Mouse (Mus musculus) heart, adult 11 months (tissue): ENCODE data around the gene Tlr4.

ENCODE experiments used
- DNase-seq: peaks from one replicate; pipeline ENCODE4 v3.0.0; 2022

Tlr4 gene

DNA sequence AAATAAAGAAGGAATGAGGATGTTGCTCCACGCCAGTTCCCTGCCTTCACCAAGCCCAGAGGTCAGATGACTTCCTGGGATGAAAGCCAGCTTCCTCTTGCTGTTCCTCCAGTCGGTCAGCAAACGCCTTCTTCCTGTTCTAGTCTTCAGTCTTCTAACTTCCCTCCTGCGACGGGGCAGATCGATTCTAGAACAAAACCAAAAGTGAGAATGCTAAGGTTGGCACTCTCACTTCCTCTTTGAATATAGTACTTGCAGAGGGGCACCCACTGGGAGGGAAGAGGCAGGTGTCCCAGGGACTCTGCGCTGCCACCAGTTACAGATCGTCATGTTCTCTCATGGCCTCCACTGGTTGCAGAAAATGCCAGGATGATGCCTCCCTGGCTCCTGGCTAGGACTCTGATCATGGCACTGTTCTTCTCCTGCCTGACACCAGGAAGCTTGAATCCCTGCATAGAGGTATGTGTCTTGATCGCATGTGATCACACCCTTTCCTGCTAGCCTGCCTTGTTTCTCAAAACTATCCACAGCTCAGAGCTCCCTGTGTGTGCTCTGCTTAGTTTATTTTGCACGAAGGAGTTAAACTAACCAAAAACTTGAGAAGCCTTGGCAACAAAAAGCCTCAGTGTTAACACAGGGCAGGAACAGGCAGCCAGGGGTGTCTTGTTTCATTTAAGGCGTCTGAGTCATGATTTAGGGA, at the start of gene Tlr4:
TSS of gene Tlr4 (plus strand) at position 122 of the 700 bp plus-strand sequence.
- DNase-seq: peak; percentile 99

- no peak for DNase-seq
Measured at GRCm38 (mm10) chr4:66794283-66794682, 33.1 kb upstream of the Tlr4 start.

DNA sequence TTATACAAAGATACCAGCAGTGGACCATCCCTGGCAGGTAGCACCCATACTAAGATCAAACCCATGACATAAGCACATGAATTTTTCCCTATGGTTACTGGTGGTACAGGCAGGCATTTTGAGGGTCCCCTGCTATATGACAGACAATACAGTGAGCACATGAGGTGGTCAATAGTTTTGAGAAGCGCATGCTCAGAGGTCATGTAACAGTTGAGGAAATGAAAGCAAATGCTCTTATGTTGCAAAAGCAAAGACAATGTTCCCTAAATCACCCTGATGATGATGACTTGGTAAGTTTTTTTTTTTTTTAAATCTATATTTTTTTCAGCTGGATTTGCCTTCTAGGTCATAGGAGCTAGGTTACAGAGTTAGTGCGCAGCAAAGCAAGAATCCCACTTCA, 30.7 kb upstream of the Tlr4 start:
- DNase-seq: no peak

GRCm38 (mm10) chr4:66804552-66805301, 22.7 kb upstream of the Tlr4 start:
- peak; percentile 64 for DNase-seq

- DNase-seq: no peak
Measured at GRCm38 (mm10) chr4:66805747-66806146, 21.6 kb upstream of the Tlr4 start.

DNA sequence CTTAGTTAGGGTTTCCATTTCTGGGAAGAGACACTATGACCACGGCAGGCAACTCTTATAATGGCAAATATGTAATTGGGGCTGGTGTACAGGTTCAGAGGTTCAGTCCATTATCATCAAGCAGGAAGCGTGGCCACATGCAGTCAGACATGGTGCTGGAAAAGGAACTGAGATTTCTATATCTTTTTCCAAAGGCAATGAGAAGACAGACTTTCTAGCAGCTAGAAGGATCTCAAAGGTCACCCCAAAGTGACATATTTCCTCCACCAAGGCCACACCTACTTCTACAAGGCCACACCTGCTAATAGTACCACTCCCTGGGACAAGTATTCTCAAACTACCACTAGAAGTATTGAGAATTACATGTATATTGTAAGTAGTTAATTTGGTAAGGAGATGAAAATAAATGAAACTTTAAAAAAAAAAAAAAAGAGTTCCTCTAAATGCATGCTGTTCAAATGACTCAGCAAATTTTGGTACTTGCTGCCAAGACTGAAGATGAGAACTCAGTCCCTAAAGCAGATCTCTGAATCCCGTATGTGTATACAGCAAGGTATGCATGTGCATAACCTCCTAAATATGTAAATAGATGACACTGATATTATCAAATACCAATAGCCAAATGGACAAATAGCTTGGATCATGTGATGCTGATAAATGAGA, 10.9 kb upstream of the Tlr4 start:
- DNase-seq: no peak

DNA sequence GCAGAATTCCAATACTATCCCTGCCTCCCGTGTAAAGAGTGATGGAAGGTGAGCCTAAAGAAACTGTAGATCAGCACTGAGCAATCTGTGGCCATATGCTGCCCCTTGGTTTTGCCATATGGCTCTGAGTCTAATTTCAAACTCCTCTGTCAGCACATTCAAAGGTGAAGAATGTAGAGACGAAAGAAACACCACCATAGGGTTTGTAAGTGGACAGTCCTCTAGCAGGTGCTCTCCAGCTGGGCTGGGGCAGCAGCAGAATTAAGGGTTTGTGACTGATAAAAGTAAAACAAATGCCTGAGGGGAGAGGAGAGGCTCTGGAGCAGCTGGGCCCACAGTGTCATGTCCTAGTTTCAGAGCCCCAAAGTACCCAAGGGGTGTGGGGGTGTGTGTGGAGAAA, 6.2 kb upstream of the Tlr4 start:
- DNase-seq: peak; percentile 66

DNA sequence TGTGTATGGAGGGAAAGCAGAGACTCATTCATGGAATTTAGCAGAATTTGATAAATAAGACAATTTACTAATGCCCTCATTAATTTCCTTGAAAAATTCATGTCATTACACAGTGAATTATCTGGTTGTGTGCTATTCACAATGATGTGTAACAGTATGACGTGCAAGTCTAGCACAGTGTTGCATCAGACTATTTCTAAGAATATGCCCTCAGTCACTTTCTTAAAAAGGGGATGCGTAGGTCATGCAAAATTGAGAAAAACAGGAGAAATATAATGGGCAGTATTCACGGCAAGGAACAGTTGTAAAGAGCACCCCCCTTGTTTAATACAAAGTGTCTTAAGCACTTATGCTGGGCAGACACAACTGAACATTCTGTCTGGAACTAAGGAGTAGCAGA, 5.6 kb upstream of the Tlr4 start:
- DNase-seq: no peak

- DNase-seq: peak; percentile 81
Measured at GRCm38 (mm10) chr4:66828163-66828668, 832 bp downstream of the Tlr4 start.

DNA sequence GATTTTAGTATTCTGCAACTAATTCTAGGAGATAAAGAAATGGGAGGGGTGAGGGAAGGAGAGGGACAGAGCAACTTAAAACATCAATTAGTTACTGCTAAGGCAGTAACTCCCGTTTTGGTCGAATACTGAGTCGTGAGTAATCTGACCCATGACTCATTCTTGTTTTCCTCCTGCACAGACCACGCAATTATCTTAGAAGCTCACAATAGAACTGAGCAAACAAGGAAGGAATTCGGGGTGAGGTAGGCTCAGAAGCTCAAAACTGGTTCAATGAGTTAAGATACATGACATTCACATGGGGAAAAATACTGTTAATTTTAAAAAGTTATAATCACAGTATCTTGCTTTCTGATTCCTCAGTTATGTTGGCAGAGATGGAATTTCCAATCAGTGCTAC, 1.3 kb downstream of the Tlr4 start:
- DNase-seq: peak; percentile 95

DNA sequence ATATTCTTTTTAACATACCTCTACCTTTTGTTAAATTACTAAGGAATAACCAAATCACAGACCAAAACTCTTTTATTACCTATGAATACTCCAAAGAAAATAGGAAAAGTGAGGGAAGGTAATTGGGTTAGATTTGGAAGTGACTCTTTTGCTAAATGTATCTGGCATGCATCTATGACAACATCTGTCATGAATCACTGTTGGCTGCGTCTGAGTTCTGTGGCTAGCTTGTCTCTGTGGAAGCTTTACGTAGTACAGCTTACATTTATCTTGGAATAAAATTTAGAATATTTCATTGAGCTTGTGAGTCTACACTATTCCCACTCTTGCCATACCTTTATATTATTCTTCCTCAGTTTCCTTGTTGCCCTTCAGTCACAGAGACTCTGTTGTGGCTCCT, 10.7 kb downstream of the Tlr4 start:
- no peak for DNase-seq

GRCm38 (mm10) chr4:66843255-66843654, 15.9 kb downstream of the Tlr4 start:
- DNase-seq: peak; percentile 88

DNA sequence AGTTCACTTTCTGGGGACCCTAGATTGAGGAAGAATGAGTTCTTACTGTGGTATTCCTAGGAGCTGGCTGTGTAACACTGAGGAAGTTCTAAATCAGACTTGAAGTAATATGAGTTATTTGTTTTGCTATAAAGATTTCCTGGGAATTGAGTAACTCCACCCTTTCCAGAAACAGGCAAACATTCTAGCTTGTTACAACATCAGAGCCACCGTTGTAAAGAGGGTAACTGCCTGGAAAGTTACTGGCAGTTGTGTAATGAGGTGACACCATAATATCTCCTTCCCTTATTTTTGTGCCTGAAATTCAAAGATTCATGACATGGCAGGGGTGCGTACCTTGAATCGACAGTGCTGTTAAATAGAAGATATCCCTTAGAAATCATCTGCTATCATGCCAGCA, 24.6 kb downstream of the Tlr4 start:
- no peak for DNase-seq

GRCm38 (mm10) chr4:66856992-66857391, 29.6 kb downstream of the Tlr4 start:
- DNase-seq: no peak

GRCm38 (mm10) chr4:66869919-66870318, 42.5 kb downstream of the Tlr4 start:
- no peak for DNase-seq

DNA sequence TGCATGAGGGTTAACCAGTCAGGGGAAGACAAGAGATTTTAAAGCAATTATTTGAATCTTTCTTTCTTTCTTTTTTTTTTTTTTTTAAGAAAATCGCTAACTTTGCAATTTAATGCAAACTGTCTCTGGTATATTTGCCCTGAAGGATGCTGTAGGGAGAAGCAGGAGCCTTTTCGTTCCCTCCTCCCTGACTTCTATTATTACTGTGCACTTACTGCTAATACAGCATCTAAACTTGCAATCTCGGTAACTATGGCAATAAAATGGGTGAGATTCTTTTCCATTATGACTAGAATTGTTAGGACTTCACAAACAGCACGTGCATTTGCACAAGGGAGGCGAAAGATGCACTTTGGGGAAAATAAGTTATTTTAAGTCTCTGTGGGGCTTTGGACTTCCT, 44.6 kb downstream of the Tlr4 start:
- no peak for DNase-seq

DNA sequence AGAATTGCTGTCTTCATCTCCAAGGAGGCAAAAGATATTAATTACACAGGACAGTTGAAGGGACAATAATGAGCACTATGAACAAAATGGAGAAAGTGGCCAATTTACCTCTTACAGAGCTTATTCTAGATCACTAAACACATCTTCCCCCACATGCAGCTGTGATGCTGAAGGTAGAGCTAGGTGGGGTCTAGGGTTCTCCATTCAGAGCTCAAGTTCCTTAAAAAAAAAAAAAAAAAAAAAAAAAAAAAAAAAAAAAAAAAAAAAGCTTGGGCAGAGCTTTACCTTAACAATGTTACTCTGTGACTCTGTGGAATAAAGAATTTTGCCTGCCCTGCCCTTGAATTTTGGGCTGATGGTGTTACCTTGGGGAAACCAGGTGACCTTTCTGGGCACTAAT, 46.0 kb downstream of the Tlr4 start:
- DNase-seq: no peak

DNA sequence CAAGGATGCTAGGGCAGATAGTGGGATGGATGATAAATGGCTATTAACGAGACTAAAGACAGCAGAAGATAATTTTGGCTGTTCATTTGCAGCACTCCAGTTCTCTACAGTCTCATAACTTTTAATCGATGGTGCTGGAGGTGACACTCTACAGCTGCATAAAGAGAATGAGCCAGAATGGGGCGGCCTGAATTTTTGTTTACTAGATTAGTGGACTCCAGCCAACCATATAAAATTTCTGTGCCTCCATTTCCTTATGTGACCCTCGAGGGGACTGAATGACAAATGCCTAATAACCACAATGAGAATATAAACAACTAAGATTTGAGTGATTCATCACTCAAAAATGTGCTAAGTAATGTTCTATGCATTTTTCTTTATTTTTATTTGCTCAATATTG, 48.4 kb downstream of the Tlr4 start:
- no peak for DNase-seq

DNA sequence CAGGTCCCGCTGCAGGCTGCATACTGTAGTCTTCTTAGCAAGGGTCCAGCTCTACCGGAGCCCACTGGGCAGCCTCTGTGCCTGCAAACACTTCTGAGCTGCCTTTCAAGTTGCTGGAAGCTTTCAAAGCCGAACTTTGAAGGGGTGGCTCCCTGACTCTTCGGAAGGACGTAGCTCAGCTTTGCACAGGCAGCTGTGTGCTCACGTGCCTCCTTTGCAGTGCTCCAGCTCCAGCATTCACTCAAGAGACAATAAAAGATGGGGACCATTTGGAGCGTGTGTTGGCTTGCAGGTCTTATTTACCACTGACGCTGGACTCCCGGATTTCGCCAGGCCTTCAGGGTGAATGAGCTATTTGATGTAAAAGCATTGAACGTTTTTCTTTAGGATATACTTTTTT, 50.2 kb downstream of the Tlr4 start:
- DNase-seq: no peak

GRCm38 (mm10) chr4:66881496-66881895, 54.1 kb downstream of the Tlr4 start:
- no peak for DNase-seq

- DNase-seq: no peak
Measured at GRCm38 (mm10) chr4:66883264-66883663, 55.9 kb downstream of the Tlr4 start.

- peak; percentile 94 for DNase-seq
Measured at GRCm38 (mm10) chr4:66894547-66894946, 67.2 kb downstream of the Tlr4 start.

- no peak for DNase-seq
Measured at GRCm38 (mm10) chr4:66894981-66895380, 67.6 kb downstream of the Tlr4 start.

DNA sequence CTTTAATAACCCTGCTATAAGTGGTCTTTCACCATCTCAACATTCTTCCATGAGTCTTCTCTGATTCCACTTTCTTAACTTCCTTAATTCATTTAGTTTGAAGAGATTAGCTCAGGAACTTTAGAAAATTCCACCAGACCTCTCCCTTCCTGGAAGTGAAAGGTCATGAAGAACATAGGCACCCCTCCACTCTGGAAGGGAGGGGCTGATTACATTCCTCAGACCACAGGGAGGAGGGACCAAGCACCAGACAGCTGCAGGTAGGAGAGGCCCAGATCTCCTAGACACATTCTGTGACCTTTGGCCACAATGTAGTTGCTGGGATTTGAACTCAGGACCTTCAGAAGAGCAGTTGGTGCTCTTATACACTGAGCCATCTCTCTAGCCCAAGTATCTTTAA, 72.7 kb downstream of the Tlr4 start:
- DNase-seq: no peak
